26 mouse cellular contexts compared by ENCODE assay signal in genomic region chr14:57090001-57090400, GRCm38 (mm10). TPM values are rescaled to one million over a fixed set of nuclear protein-coding genes. Genes with fewer than 3 reads are reported as not detected.
A peak's percentile ranks its signal among the peaks of the same experiment; 100 is the strongest.
DNase-seq lines count a peak whose midpoint lies in the region; ATAC-seq and TF ChIP-seq lines count a peak whose summit lies in the region.
"Had no signal": no experiment of that assay in that cellular context is flagged by ENCODE, and none has a peak within 500 bp of the region (broad histone marks: within the 10 kb centered on the region; RNA-seq: fewer than 3 reads in every experiment).

No protein-coding gene starts in this region.

- no peaks in the 10 kb centered on the region for H3K9me3 ChIP-seq in liver, embryonic 11.5 days (ENCODE audit: control insufficient read depth, low read length)
- H3K9me3 ChIP-seq in liver, embryonic 15.5 days (replicated peaks) = no peaks in the 10 kb centered on the region
- H3K9me3 ChIP-seq in forebrain, postnatal 0 days (ENCODE audit: low read length) = no peaks in the 10 kb centered on the region
- H3K9me3 ChIP-seq: embryonic facial prominence, embryonic 15.5 days; forebrain, embryonic 10.5 days; G1E; heart, embryonic 15.5 days had no signal

- peaks cover 20% of the 10 kb centered on the region for H3K4me1 ChIP-seq in liver, adult 2 months (ENCODE audit: control insufficient read depth, insufficient read depth, low read length)
- H3K4me1 ChIP-seq in liver, embryonic 11.5 days (replicated peaks; ENCODE audit: control insufficient read depth, insufficient read depth, low read length) = no peaks in the 10 kb centered on the region
- peaks cover 7% of the 10 kb centered on the region; the same call in 1 of the 2 replicates for H3K4me1 ChIP-seq in liver, embryonic 15.5 days (replicated peaks)
- no peaks in the 10 kb centered on the region for H3K4me1 ChIP-seq in forebrain, postnatal 0 days (ENCODE audit: insufficient read depth)
- H3K4me1 ChIP-seq: forebrain, embryonic 10.5 days; heart, embryonic 15.5 days had no signal

- WGBS in liver, adult 2 months = 18% methylated on average over 2 of the region's 2 CpGs
- 41% methylated on average over 2 of the region's 2 CpGs for WGBS in liver, embryonic 11.5 days
- 47% methylated on average over 2 of the region's 2 CpGs for WGBS in liver, embryonic 15.5 days (ENCODE audit: insufficient replicate concordance)
- WGBS in forebrain, postnatal 0 days = 66% methylated on average over 2 of the region's 2 CpGs

- H3K4me2 ChIP-seq in liver, embryonic 11.5 days = no peak overlapping the region
- no peak overlapping the region for H3K4me2 ChIP-seq in liver, embryonic 15.5 days
- H3K4me2 ChIP-seq in forebrain, postnatal 0 days (ENCODE audit: low read depth) = no peak overlapping the region
- H3K4me2 ChIP-seq: embryonic facial prominence, embryonic 15.5 days; heart, embryonic 11.5 days; heart, embryonic 15.5 days had no signal

- peak overlapping the region; percentile 92 for H3K27ac ChIP-seq in liver, adult 2 months (replicated peaks; ENCODE audit: insufficient read depth, low read depth, low read length)
- peak overlapping the region; percentile 70 for H3K27ac ChIP-seq in liver, embryonic 11.5 days (ENCODE audit: low read depth, low read length)
- peak overlapping the region; percentile 79 for H3K27ac ChIP-seq in liver, embryonic 15.5 days (replicated peaks)
- no peak overlapping the region for H3K27ac ChIP-seq in forebrain, postnatal 0 days (ENCODE audit: low read depth, low read length)
- H3K27ac ChIP-seq: embryonic facial prominence, embryonic 15.5 days; forebrain, embryonic 10.5 days; heart, adult 2 months; heart, embryonic 15.5 days had no signal

- DNase-seq in liver, adult 2 months (ENCODE audit: extremely low read depth, low read depth, low spot score) = peak; percentile 92
- DNase-seq in liver = no peak
- no peak for DNase-seq in liver, embryonic 11.5 days (ENCODE audit: low spot score)
- DNase-seq in yolk sac, embryonic 10.5 days (ENCODE audit: low spot score) = peak; percentile 56
- DNase-seq in B cell, adult 2 months = no peak
- DNase-seq in left cerebral cortex, adult 9 months (ENCODE audit: low spot score in 2 of 2) = no peak
- DNase-seq in forebrain, postnatal 0 days = no peak
- DNase-seq: adrenal gland, adult 8-10 months; adrenal gland, postnatal 36 days; cerebellum, adult 2 months; cerebellum, postnatal 10 days; heart, adult 2 months; heart, postnatal 14 days had no signal

- H3K36me3 ChIP-seq in liver, adult 2 months (ENCODE audit: control insufficient read depth, insufficient read depth, low read length) = no peaks in the 10 kb centered on the region
- H3K36me3 ChIP-seq in liver, embryonic 11.5 days (ENCODE audit: control insufficient read depth, insufficient read depth, low read length) = no peaks in the 10 kb centered on the region
- H3K36me3 ChIP-seq in liver, embryonic 15.5 days (replicated peaks) = no peaks in the 10 kb centered on the region
- no peaks in the 10 kb centered on the region for H3K36me3 ChIP-seq in forebrain, postnatal 0 days (ENCODE audit: insufficient read depth)
- H3K36me3 ChIP-seq: embryonic facial prominence, embryonic 15.5 days; forebrain, embryonic 10.5 days; G1E; heart, embryonic 15.5 days had no signal

- no peak for TF ChIP-seq POLR2A in liver, adult 2 months (IDR thresholded peaks at IDR 0.05; ENCODE audit: extremely low read depth, insufficient read depth, low read length)

- H3K9ac ChIP-seq in liver, adult 2 months (ENCODE audit: low read depth, low read length) = peak overlapping the region; percentile 45
- no peak overlapping the region for H3K9ac ChIP-seq in liver, embryonic 11.5 days (ENCODE audit: low read depth, low read length)
- no peak overlapping the region for H3K9ac ChIP-seq in liver, embryonic 15.5 days
- H3K9ac ChIP-seq in forebrain, postnatal 0 days = no peak overlapping the region
- H3K9ac ChIP-seq: embryonic facial prominence, embryonic 15.5 days; heart, embryonic 15.5 days had no signal

- no peak for ATAC-seq in liver, embryonic 11.5 days (replicated peaks; ENCODE audit: low FRiP score)
- ATAC-seq in liver, embryonic 15.5 days (ENCODE audit: insufficient read depth) = peak; percentile 53
- ATAC-seq in forebrain, postnatal 0 days = no peak
- ATAC-seq: CD4-positive, CD25-positive, alpha-beta regulatory T cell, adult 4 months; forebrain, embryonic 14.5 days had no signal

- TF ChIP-seq CTCF in liver, adult 2 months (IDR thresholded peaks at IDR 0.05; ENCODE audit: low read depth, low read length) = no peak
- TF ChIP-seq CTCF in forebrain, postnatal 0 days (IDR thresholded peaks at IDR 0.05; ENCODE audit: low read depth) = no peak

- H3K27me3 ChIP-seq in liver, adult 2 months (ENCODE audit: control insufficient read depth, insufficient read depth, low read length) = no peaks in the 10 kb centered on the region
- no peaks in the 10 kb centered on the region for H3K27me3 ChIP-seq in liver, embryonic 11.5 days (replicated peaks; ENCODE audit: control insufficient read depth, insufficient read depth, low read length)
- no peaks in the 10 kb centered on the region for H3K27me3 ChIP-seq in liver, embryonic 15.5 days
- no peaks in the 10 kb centered on the region for H3K27me3 ChIP-seq in forebrain, postnatal 0 days (ENCODE audit: insufficient read depth, low read length)
- H3K27me3 ChIP-seq: embryonic facial prominence, embryonic 15.5 days; heart, embryonic 15.5 days had no signal

- no peaks in the 10 kb centered on the region for H3K79me2 ChIP-seq in liver, adult 2 months (ENCODE audit: control insufficient read depth, insufficient read depth, low read length)

- H3K4me3 ChIP-seq in liver, adult 2 months (ENCODE audit: insufficient read depth, low read depth, low read length) = peak overlapping the region; percentile 13
- H3K4me3 ChIP-seq in liver, embryonic 11.5 days (ENCODE audit: low read depth, low read length) = no peak overlapping the region
- H3K4me3 ChIP-seq in liver, embryonic 15.5 days (replicated peaks) = no peak overlapping the region
- H3K4me3 ChIP-seq in forebrain, postnatal 0 days (ENCODE audit: low read depth, low read length) = no peak overlapping the region
- H3K4me3 ChIP-seq: embryonic facial prominence, embryonic 15.5 days; erythroblast, embryonic 14.5 days; forebrain, embryonic 10.5 days; heart, adult 2 months; heart, embryonic 15.5 days had no signal

RNA-seq across cellular contexts. Expression of gene Gjb2, which starts 14.5 kb away (rescaled TPM):
- total RNA-seq in liver, adult 2 months (2014; rRNA removed) = 90.0 and 124 TPM in 2 replicates
- polyA plus RNA-seq in liver, adult 2 months (2012; rRNA removed) = 177 and 208 TPM in 2 replicates
- polyA plus RNA-seq in liver, embryonic 11.5 days (2014; fragmentation: Nextera tagmentation; extraction: Ambion mirVana) = 3.8 and 4.8 TPM in 2 replicates
- polyA plus RNA-seq in liver, embryonic 15.5 days (2015; fragmentation: Nextera tagmentation; extraction: Ambion mirVana) = 16.0 and 16.7 TPM in 2 replicates
- 9.6 and 11.3 TPM in 2 replicates for total RNA-seq in forebrain, postnatal 0 days (2014; rRNA removed)
- 12.8 and 14.4 TPM in 2 replicates for polyA plus RNA-seq in forebrain, postnatal 0 days (2015; fragmentation: Nextera tagmentation; extraction: Ambion mirVana)
- total RNA-seq: G1E; heart, adult 2 months; hematopoietic stem cell, adult 5-6 weeks had no signal
- polyA plus RNA-seq: G1E had no signal

RNA-seq across cellular contexts. Expression of gene Gm4491, which starts 25.7 kb away (rescaled TPM):
- not detected in 2 replicates for total RNA-seq in liver, adult 2 months (2014; rRNA removed)
- not detected in 2 replicates for polyA plus RNA-seq in liver, adult 2 months (2012; rRNA removed)
- polyA plus RNA-seq in liver, embryonic 11.5 days (2014; fragmentation: Nextera tagmentation; extraction: Ambion mirVana) = not detected in 2 replicates
- not detected in 2 replicates for polyA plus RNA-seq in liver, embryonic 15.5 days (2015; fragmentation: Nextera tagmentation; extraction: Ambion mirVana)
- 0.24 TPM in 1 of 2 replicates, not detected in the other for total RNA-seq in forebrain, postnatal 0 days (2014; rRNA removed)
- polyA plus RNA-seq in forebrain, postnatal 0 days (2015; fragmentation: Nextera tagmentation; extraction: Ambion mirVana) = not detected in 2 replicates
- total RNA-seq: adrenal gland, adult 8-10 months; adrenal gland, postnatal 36 days; G1E; gastrocnemius, adult 8-10 months; gastrocnemius, postnatal 4 days; heart, adult 2 months; heart, postnatal 14 days; hematopoietic stem cell, adult 5-6 weeks had no signal
- polyA plus RNA-seq: embryonic facial prominence, embryonic 11.5 days; embryonic facial prominence, embryonic 15.5 days; erythroblast, embryonic 14.5 days; forebrain, embryonic 10.5 days; forebrain, embryonic 14.5 days; G1E; heart, adult 2 months; heart, embryonic 11.5 days; heart, embryonic 15.5 days had no signal

RNA-seq across cellular contexts. Expression of gene Gja3, which starts 32.1 kb away (rescaled TPM):
- total RNA-seq in liver, adult 2 months (2014; rRNA removed) = not detected in 2 replicates
- not detected in 2 replicates for polyA plus RNA-seq in liver, adult 2 months (2012; rRNA removed)
- polyA plus RNA-seq in liver, embryonic 11.5 days (2014; fragmentation: Nextera tagmentation; extraction: Ambion mirVana) = 0.15 and 0.17 TPM in 2 replicates
- polyA plus RNA-seq in liver, embryonic 15.5 days (2015; fragmentation: Nextera tagmentation; extraction: Ambion mirVana) = 0.35 and 0.38 TPM in 2 replicates
- 0.38 and 8.3 TPM in 2 replicates for total RNA-seq in forebrain, postnatal 0 days (2014; rRNA removed)
- 0.48 and 0.59 TPM in 2 replicates for polyA plus RNA-seq in forebrain, postnatal 0 days (2015; fragmentation: Nextera tagmentation; extraction: Ambion mirVana)
- total RNA-seq: adrenal gland, adult 8-10 months; adrenal gland, postnatal 36 days; G1E; hematopoietic stem cell, adult 5-6 weeks had no signal
- polyA plus RNA-seq: CD4-positive, CD25-positive, alpha-beta regulatory T cell, adult 4 months; erythroblast, embryonic 14.5 days; G1E had no signal

RNA-seq across cellular contexts. Expression of gene Gjb6, which starts 43.4 kb away (rescaled TPM):
- not detected in 2 replicates for total RNA-seq in liver, adult 2 months (2014; rRNA removed)
- polyA plus RNA-seq in liver, adult 2 months (2012; rRNA removed) = not detected in 2 replicates
- polyA plus RNA-seq in liver, embryonic 11.5 days (2014; fragmentation: Nextera tagmentation; extraction: Ambion mirVana) = 0.21 and 0.23 TPM in 2 replicates
- polyA plus RNA-seq in liver, embryonic 15.5 days (2015; fragmentation: Nextera tagmentation; extraction: Ambion mirVana) = not detected in 2 replicates
- 13.8 and 18.3 TPM in 2 replicates for total RNA-seq in forebrain, postnatal 0 days (2014; rRNA removed)
- polyA plus RNA-seq in forebrain, postnatal 0 days (2015; fragmentation: Nextera tagmentation; extraction: Ambion mirVana) = 18.1 and 18.7 TPM in 2 replicates
- total RNA-seq: adrenal gland, postnatal 36 days; gastrocnemius, adult 8-10 months; gastrocnemius, postnatal 4 days; heart, adult 2 months; heart, postnatal 14 days; hematopoietic stem cell, adult 5-6 weeks had no signal
- polyA plus RNA-seq: erythroblast, embryonic 14.5 days; G1E; heart, adult 2 months; heart, embryonic 15.5 days had no signal

Comparison
In these comparisons a context has a peak if more than half of its experiments do, and no peak if none do; other contexts are left out.
1. DNase-seq: peak in liver, adult 2 months (single experiment) and yolk sac, embryonic 10.5 days (single experiment); none in liver (single experiment), liver, embryonic 11.5 days (single experiment), B cell, adult 2 months (0 of 2), left cerebral cortex, adult 9 months (0 of 2) and forebrain, postnatal 0 days (single experiment).
2. RNA of gene Gjb2, which starts 14.5 kb away (polyA plus RNA-seq): 177 to 208 TPM in liver, adult 2 months; 16.0 to 16.7 TPM in liver, embryonic 15.5 days, 12.8 to 14.4 TPM in forebrain, postnatal 0 days and 3.8 to 4.8 TPM in liver, embryonic 11.5 days; every median in the first group is over 10 times any median in the second.